Mouse (Mus musculus) gastrocnemius, postnatal 4 days (tissue): ENCODE results near the gene Bpgm. TPM values are rescaled to one million over a fixed set of nuclear protein-coding genes. Genes with fewer than 3 reads are reported as not detected.

ENCODE experiments used
- DNase-seq, 2 experiments: peaks; one replicate each; pipeline ENCODE4 v3.0.0; 2021 to 2022; ENCODE audit warnings: low spot score in 2 of 2, mixed read lengths in 2 of 2
- total RNA-seq, 2 experiments: library from RNA; stranded (reverse); gene quantifications; 2 replicates each; pipeline ENCODE4 v1.2.3; 2021

Bpgm gene
- total RNA-seq, 2 experiments from 2014 or later, result 29.3 to 32.8 TPM

- no peak for DNase-seq
These were observed 7.4 kb downstream of the Bpgm start for GRCm38 (mm10) chr6:34483390-34483789.

GRCm38 (mm10) chr6:34483811-34484210, 7.8 kb downstream of the Bpgm start:
- no peak for DNase-seq

- DNase-seq, result no peak
These were observed 10.1 kb downstream of the Bpgm start for GRCm38 (mm10) chr6:34486071-34486626.

- DNase-seq, result no peak
These were observed 17.5 kb downstream of the Bpgm start for GRCm38 (mm10) chr6:34493327-34494095.

GRCm38 (mm10) chr6:34495140-34495551, 19.1 kb downstream of the Bpgm start:
- no peak for DNase-seq

- no peak for DNase-seq
These were observed 22.1 kb downstream of the Bpgm start for GRCm38 (mm10) chr6:34497991-34498625.

- no peak for DNase-seq
These were observed 26.3 kb downstream of the Bpgm start for GRCm38 (mm10) chr6:34502291-34502690.

- no peak for DNase-seq
These were observed 29.9 kb downstream of the Bpgm start for GRCm38 (mm10) chr6:34505957-34506356.

- no peak for DNase-seq
These were observed 31.6 kb downstream of the Bpgm start for GRCm38 (mm10) chr6:34507581-34507980.

- DNase-seq, result no peak
These were observed 32.0 kb downstream of the Bpgm start for GRCm38 (mm10) chr6:34508016-34508415.

- DNase-seq, result no peak
These were observed 34.3 kb downstream of the Bpgm start for GRCm38 (mm10) chr6:34510277-34510676.

GRCm38 (mm10) chr6:34511410-34511809, 35.4 kb downstream of the Bpgm start:
- no peak for DNase-seq

GRCm38 (mm10) chr6:34512741-34513140, 36.7 kb downstream of the Bpgm start:
- DNase-seq, result no peak

GRCm38 (mm10) chr6:34514655-34515054, 38.6 kb downstream of the Bpgm start:
- DNase-seq, result no peak

- DNase-seq, result peak in 1 of 2 experiments; percentile 37
These were observed 39.2 kb downstream of the Bpgm start for GRCm38 (mm10) chr6:34515098-34515782.

- no peak for DNase-seq
These were observed 39.7 kb downstream of the Bpgm start for GRCm38 (mm10) chr6:34515783-34516099.

- no peak for DNase-seq
These were observed 41.7 kb downstream of the Bpgm start for GRCm38 (mm10) chr6:34517750-34518149.

- no peak for DNase-seq
These were observed 43.1 kb downstream of the Bpgm start for GRCm38 (mm10) chr6:34519087-34519486.

GRCm38 (mm10) chr6:34520491-34520890, 44.5 kb downstream of the Bpgm start:
- no peak for DNase-seq

GRCm38 (mm10) chr6:34520912-34521311, 44.9 kb downstream of the Bpgm start:
- DNase-seq, result no peak

- DNase-seq, result no peak
These were observed 47.5 kb downstream of the Bpgm start for GRCm38 (mm10) chr6:34523476-34523875.

- no peak for DNase-seq
These were observed 49.5 kb downstream of the Bpgm start for GRCm38 (mm10) chr6:34525499-34525924.
